Mouse (Mus musculus) cortical plate, adult 2 months (tissue): ENCODE data around the gene Heg1.

Source experiments
- CTCF ChIP-seq: fragments of 200-500 bp; IDR thresholded peaks from 2 replicates; pipeline ENCODE4 v1.5.1; 2011; ENCODE audit warnings: mild to moderate bottlenecking, control low read depth, low read length; ENCODE audit not compliant: insufficient read depth; ENCODE audit errors: extremely low read depth
- POLR2A ChIP-seq: fragments of 200-500 bp; IDR thresholded peaks from 2 replicates; pipeline ENCODE4 v1.6.1; 2011; ENCODE audit warnings: mild to moderate bottlenecking, low read length, control low read depth; ENCODE audit not compliant: insufficient read depth; ENCODE audit errors: extremely low read depth

DNA sequence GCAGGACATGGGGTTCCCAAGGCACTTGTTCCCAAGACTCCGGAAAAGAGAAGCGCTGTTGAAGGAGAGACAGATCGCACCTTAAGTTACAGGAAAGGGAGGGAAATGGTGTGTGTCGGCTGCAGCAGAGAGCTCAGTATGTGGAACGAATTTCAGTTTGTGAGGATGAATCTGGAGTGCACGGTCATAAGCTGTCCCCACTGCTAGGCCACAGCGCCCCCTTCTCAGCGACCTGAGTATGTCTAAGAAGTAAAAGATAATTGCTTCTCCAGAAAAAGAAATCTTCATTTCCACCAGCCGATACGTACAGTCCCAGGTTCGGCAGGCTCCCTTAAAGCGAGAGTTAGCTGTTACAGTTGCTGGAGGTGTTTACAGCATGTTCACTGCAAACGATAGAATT, 44.3 kb downstream of the Heg1 start:
- TF ChIP-seq CTCF (0 out of 2 replicates have a peak, but pooled peaks have one; percentile 19), POLR2A (no peak)
